Mouse (Mus musculus): ENCODE results near the gene Sh3bp5.

The Sh3bp5 gene

GRCm38 (mm10) chr14:31433851-31434360, 2.0 kb downstream of the Sh3bp5 start:
- peak; percentile 81 for DNase-seq (ENCODE audit: low read depth, low spot score)

- no peak for DNase-seq (ENCODE audit: low read depth, low spot score)
Measured at GRCm38 (mm10) chr14:31433126-31433525, 2.8 kb downstream of the Sh3bp5 start.

- no peak for DNase-seq (ENCODE audit: low read depth, low spot score)
Measured at GRCm38 (mm10) chr14:31432424-31432823, 3.5 kb downstream of the Sh3bp5 start.

GRCm38 (mm10) chr14:31431789-31432330, 4.0 kb downstream of the Sh3bp5 start:
- peak; percentile 26 for DNase-seq (ENCODE audit: low read depth, low spot score)

- DNase-seq (ENCODE audit: low read depth, low spot score): no peak
Measured at GRCm38 (mm10) chr14:31429004-31429395, 6.9 kb downstream of the Sh3bp5 start.

- no peak for DNase-seq (ENCODE audit: low read depth, low spot score)
Measured at GRCm38 (mm10) chr14:31428211-31429003, 7.5 kb downstream of the Sh3bp5 start.

- DNase-seq (ENCODE audit: low read depth, low spot score): no peak
Measured at GRCm38 (mm10) chr14:31422961-31423791, 12.7 kb downstream of the Sh3bp5 start.

- DNase-seq (ENCODE audit: low read depth, low spot score): no peak
Measured at GRCm38 (mm10) chr14:31422395-31422794, 13.5 kb downstream of the Sh3bp5 start.

GRCm38 (mm10) chr14:31421509-31422295, 14.2 kb downstream of the Sh3bp5 start:
- no peak for DNase-seq (ENCODE audit: low read depth, low spot score)

- peak; percentile 37 for DNase-seq (ENCODE audit: low read depth, low spot score)
Measured at GRCm38 (mm10) chr14:31420985-31421384, 14.9 kb downstream of the Sh3bp5 start.

GRCm38 (mm10) chr14:31420562-31420961, 15.3 kb downstream of the Sh3bp5 start:
- DNase-seq (ENCODE audit: low read depth, low spot score): no peak

GRCm38 (mm10) chr14:31420135-31420534, 15.7 kb downstream of the Sh3bp5 start:
- DNase-seq (ENCODE audit: low read depth, low spot score): no peak

- no peak for DNase-seq (ENCODE audit: low read depth, low spot score)
Measured at GRCm38 (mm10) chr14:31419279-31419678, 16.6 kb downstream of the Sh3bp5 start.

GRCm38 (mm10) chr14:31416835-31417549, 18.9 kb downstream of the Sh3bp5 start:
- no peak for DNase-seq (ENCODE audit: low read depth, low spot score)

GRCm38 (mm10) chr14:31416411-31416810, 19.5 kb downstream of the Sh3bp5 start:
- no peak for DNase-seq (ENCODE audit: low read depth, low spot score)

- DNase-seq (ENCODE audit: low read depth, low spot score): no peak
Measured at GRCm38 (mm10) chr14:31414967-31415376, 20.9 kb downstream of the Sh3bp5 start.

GRCm38 (mm10) chr14:31414235-31414966, 21.5 kb downstream of the Sh3bp5 start:
- no peak for DNase-seq (ENCODE audit: low read depth, low spot score)

- no peak for DNase-seq (ENCODE audit: low read depth, low spot score)
Measured at GRCm38 (mm10) chr14:31413475-31414086, 22.3 kb downstream of the Sh3bp5 start.

- no peak for DNase-seq (ENCODE audit: low read depth, low spot score)
Measured at GRCm38 (mm10) chr14:31412651-31413056, 23.2 kb downstream of the Sh3bp5 start.

- no peak for DNase-seq (ENCODE audit: low read depth, low spot score)
Measured at GRCm38 (mm10) chr14:31410737-31411136, 25.1 kb downstream of the Sh3bp5 start.

Data from mesoderm, embryonic 11.5 days (tissue).